Mouse (Mus musculus) MEL (cell line): Measurements from ENCODE around the gene Ptafr. TPM values are rescaled to one million over a fixed set of nuclear protein-coding genes. Genes with fewer than 3 reads are reported as not detected.

ENCODE experiments used
- DNase-seq: peaks from one replicate; pipeline ENCODE4 v3.0.0; 2011; ENCODE audit warnings: low read depth, low spot score
- H3K27ac ChIP-seq: 2 replicates; pipeline ENCODE4 v1.5.1; 2012; ENCODE audit warnings: low read depth, mild to moderate bottlenecking, control low read depth, low read length, moderate library complexity; ENCODE audit not compliant: control insufficient read depth
- H3K27me3 ChIP-seq, 2 experiments: fragments of 150-350 bp in 1 of 2; sonication (generic) in 1 of 2; 2 replicates each; pipeline ENCODE4 v1.6.1; 2012; ENCODE audit warnings: low read length in 2 of 2, mild to moderate bottlenecking in 2 of 2, improper control_type of control experiment in 1 of 2, moderate library complexity in 1 of 2; ENCODE audit not compliant: insufficient read depth in 2 of 2, control insufficient read depth in 1 of 2
- H3K36me3 ChIP-seq, 2 experiments: 2 replicates each; pipeline ENCODE4 v1.6.1; 2012 to 2014; ENCODE audit warnings: low read length in 2 of 2, improper control_type of control experiment in 1 of 2, inconsistent platforms in 1 of 2, mild to moderate bottlenecking in 1 of 2; ENCODE audit not compliant: insufficient read depth in 2 of 2, control insufficient read depth in 1 of 2
- H3K4me1 ChIP-seq, 2 experiments: fragments of 150-350 bp in 1 of 2; sonication (generic) in 1 of 2; 2 replicates each; pipeline ENCODE4 v1.6.1; 2012; ENCODE audit warnings: low read length in 2 of 2, improper control_type of control experiment in 1 of 2, mild to moderate bottlenecking in 1 of 2; ENCODE audit not compliant: insufficient read depth in 2 of 2, control insufficient read depth in 1 of 2
- H3K4me3 ChIP-seq, 2 experiments: fragments of 150-350 bp in 1 of 2; sonication (generic) in 1 of 2; 2 replicates each; pipeline ENCODE4 v1.5.1; 2012; ENCODE audit warnings: low read depth in 2 of 2, low read length in 2 of 2, mild to moderate bottlenecking in 2 of 2, moderate library complexity in 2 of 2, control low read depth in 1 of 2, improper control_type of control experiment in 1 of 2; ENCODE audit not compliant: control insufficient read depth in 1 of 2, insufficient read depth in 1 of 2
- H3K79me2 ChIP-seq: 2 replicates; pipeline ENCODE4 v1.6.1; 2012; ENCODE audit warnings: mild to moderate bottlenecking, low read length, moderate library complexity; ENCODE audit not compliant: control insufficient read depth, poor library complexity, insufficient read depth
- H3K9ac ChIP-seq: 2 replicates; pipeline ENCODE4 v1.6.1; 2012; ENCODE audit warnings: low read depth, mild to moderate bottlenecking, control low read depth, low read length, moderate library complexity; ENCODE audit not compliant: control insufficient read depth, poor library complexity, severe bottlenecking
- H3K9me3 ChIP-seq: fragments of 150-350 bp; sonication (generic); replicated peaks from 2 replicates; pipeline ENCODE4 v1.6.1; 2012; ENCODE audit warnings: mild to moderate bottlenecking, low read length, improper control_type of control experiment, moderate library complexity; ENCODE audit not compliant: insufficient read depth
- CHD2 ChIP-seq: IDR thresholded peaks from 2 replicates; pipeline ENCODE4 v1.6.1; 2011; ENCODE audit warnings: low read length, improper control_type of control experiment
- E2F4 ChIP-seq: IDR thresholded peaks from 2 replicates; pipeline ENCODE4 v1.6.1; 2011; ENCODE audit warnings: low read depth, low read length, improper control_type of control experiment, borderline replicate concordance
- ELF1 ChIP-seq: IDR thresholded peaks from 2 replicates; pipeline ENCODE4 v1.6.1; 2014; ENCODE audit warnings: low read depth, mild to moderate bottlenecking, inconsistent platforms, low read length, improper control_type of control experiment, moderate library complexity
- EP300 ChIP-seq, 2 experiments: IDR thresholded peaks; 2 replicates each; pipeline ENCODE4 v1.6.1; 2011; ENCODE audit warnings: improper control_type of control experiment in 2 of 2, low read length in 2 of 2, low read depth in 1 of 2, mild to moderate bottlenecking in 1 of 2
- ETS1 ChIP-seq: IDR thresholded peaks from 2 replicates; pipeline ENCODE4 v1.6.1; 2012; ENCODE audit warnings: low read depth, mild to moderate bottlenecking, inconsistent platforms, low read length, improper control_type of control experiment, moderate library complexity
- GATA1 ChIP-seq: IDR thresholded peaks from 2 replicates; pipeline ENCODE4 v1.6.1; 2011; ENCODE audit warnings: low read depth, low read length, improper control_type of control experiment
- HCFC1 ChIP-seq: IDR thresholded peaks from 2 replicates; pipeline ENCODE4 v1.6.1; 2012; ENCODE audit warnings: low read depth, mild to moderate bottlenecking, inconsistent platforms, low read length, improper control_type of control experiment, moderate library complexity
- KAT2A ChIP-seq: conservative IDR thresholded peaks from 2 replicates; pipeline ENCODE4 v1.6.1; 2012; ENCODE audit warnings: low read depth, low read length, improper control_type of control experiment, inconsistent platforms
- MXI1 ChIP-seq: IDR thresholded peaks from 2 replicates; pipeline ENCODE4 v1.6.1; 2011; ENCODE audit warnings: mild to moderate bottlenecking, low read depth, low read length, improper control_type of control experiment
- MYB ChIP-seq: IDR thresholded peaks from 2 replicates; pipeline ENCODE4 v1.6.1; 2011; ENCODE audit warnings: mild to moderate bottlenecking, low read depth, low read length, improper control_type of control experiment
- MYC ChIP-seq: IDR thresholded peaks from 2 replicates; pipeline ENCODE4 v1.6.1; 2011; ENCODE audit warnings: low read depth, mild to moderate bottlenecking, low read length, improper control_type of control experiment, moderate library complexity
- NELFE ChIP-seq: IDR thresholded peaks from 2 replicates; pipeline ENCODE4 v1.6.1; 2011; ENCODE audit warnings: low read depth, low read length, improper control_type of control experiment
- POLR2AphosphoS5 ChIP-seq: IDR thresholded peaks from 2 replicates; pipeline ENCODE4 v1.6.1; 2012; ENCODE audit warnings: low read depth, borderline replicate concordance, mild to moderate bottlenecking, inconsistent platforms, low read length, moderate library complexity, mixed read lengths
- RAD21 ChIP-seq: IDR thresholded peaks from 2 replicates; pipeline ENCODE4 v1.6.1; 2011; ENCODE audit warnings: mild to moderate bottlenecking, low read depth, low read length, improper control_type of control experiment
- RCOR1 ChIP-seq: IDR thresholded peaks from 2 replicates; pipeline ENCODE4 v1.6.1; 2012; ENCODE audit warnings: low read depth, mild to moderate bottlenecking, inconsistent platforms, low read length, improper control_type of control experiment
- SIN3A ChIP-seq: IDR thresholded peaks from 2 replicates; pipeline ENCODE4 v1.6.1; 2012; ENCODE audit warnings: low read length, improper control_type of control experiment, inconsistent platforms
- TAL1 ChIP-seq: IDR thresholded peaks from 2 replicates; pipeline ENCODE4 v1.6.1; 2012; ENCODE audit warnings: mild to moderate bottlenecking, inconsistent platforms, low read length, moderate library complexity, mixed read lengths
- TCF12 ChIP-seq: IDR thresholded peaks from 2 replicates; pipeline ENCODE4 v1.6.1; 2014; ENCODE audit warnings: low read depth, mild to moderate bottlenecking, inconsistent platforms, low read length, improper control_type of control experiment, moderate library complexity
- ZMIZ1 ChIP-seq: IDR thresholded peaks from 2 replicates; pipeline ENCODE4 v1.6.1; 2012; ENCODE audit warnings: low read depth, mild to moderate bottlenecking, inconsistent platforms, low read length, improper control_type of control experiment, moderate library complexity
- polyA plus RNA-seq, 2 experiments: library from polyadenylated mRNA; stranded (reverse) in 1 of 2; unstranded in 1 of 2; fragments of >175 nt in 1 of 2; fragments of >200 nt in 1 of 2; gene quantifications; 2 replicates each; pipeline versions ENCODE4 v1.2.1 to v1.2.4; 2012; ENCODE audit warnings: low replicate concordance in 2 of 2, low read depth in 1 of 2; ENCODE audit not compliant: insufficient read length in 2 of 2, insufficient read depth in 1 of 2, missing spikeins in 1 of 2
- total RNA-seq: library from RNA; depleted of rRNA; stranded (reverse); fragments of 300-350 nt; gene quantifications from 2 replicates; pipeline ENCODE4 v1.2.3, GENCODE M21; 2012

Ptafr gene
- total and polyA plus RNA-seq, 3 experiments = 0.06 TPM; not detected in 2

DNA sequence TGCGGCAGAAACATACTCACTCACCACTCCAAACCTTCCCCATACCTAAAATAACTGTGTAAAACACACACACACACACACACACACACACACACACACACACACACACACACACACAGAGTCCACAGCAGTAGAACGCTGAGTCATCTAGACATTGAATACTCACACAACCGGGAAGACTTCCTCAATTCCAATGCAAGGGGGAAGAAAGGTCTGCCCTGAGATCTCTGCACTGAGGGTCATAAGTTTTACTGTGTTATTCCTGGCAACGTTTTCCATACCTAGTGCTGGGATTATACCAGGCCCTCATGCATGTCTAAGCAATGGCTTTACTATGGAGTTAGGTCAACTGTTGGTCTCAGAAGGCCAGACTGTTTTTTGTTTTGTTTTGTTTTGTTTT lies 34.5 kb upstream of the Ptafr start (continued):
- TF ChIP-seq RAD21 = no peak
- TF ChIP-seq ELF1 = 0 out of 2 replicates have a peak, but pooled peaks have one; percentile 22

DNA sequence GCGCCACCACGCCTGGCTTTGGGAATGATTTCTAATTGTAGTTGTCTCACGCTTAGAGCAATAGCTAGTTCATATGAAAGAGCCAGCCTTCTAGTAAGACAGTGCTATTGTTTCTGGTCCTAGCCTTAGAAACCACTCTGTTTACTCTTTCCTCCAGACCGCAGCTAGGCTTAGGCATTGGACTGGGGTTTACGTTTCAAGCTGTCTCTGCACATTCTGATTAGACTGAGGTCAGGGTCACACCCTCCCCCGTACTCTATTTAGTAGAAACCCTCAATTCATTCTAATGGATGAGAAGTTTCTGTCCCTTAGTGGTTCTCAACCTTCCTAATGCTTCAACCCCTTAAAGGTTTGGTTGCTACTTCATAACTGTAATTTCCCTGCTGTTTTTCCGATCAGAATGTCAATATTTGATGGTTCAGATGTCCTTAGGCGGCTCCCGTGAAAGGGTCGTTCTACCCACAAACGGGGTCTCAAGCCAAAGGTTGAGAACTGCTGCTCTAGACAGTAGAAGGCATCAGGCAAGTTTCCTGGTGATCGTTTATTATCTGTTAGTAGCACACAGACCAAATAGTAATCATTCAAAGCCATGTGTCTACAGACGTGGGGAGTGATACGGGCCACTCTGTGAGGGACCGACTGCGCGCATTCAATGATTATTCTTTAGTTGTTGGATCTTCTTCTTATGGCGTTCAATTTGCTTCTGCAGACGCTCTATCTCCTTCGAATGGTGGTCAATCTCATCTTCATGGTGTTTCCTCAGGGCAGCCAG lies 33.6 kb upstream of the Ptafr start:
- peak overlapping the region; percentile 56 for H3K9ac ChIP-seq
- H3K27me3 ChIP-seq = no peaks in the 10 kb centered on the region
- DNase-seq = peak; percentile 86
- peak overlapping the region; percentile 97 for H3K27ac ChIP-seq
- H3K4me3 ChIP-seq = 0 out of 4 replicates have a peak overlapping the region, but pooled peaks of 1 of the 2 experiments have one; percentile 2
- TF ChIP-seq ELF1 = no peak
- TF ChIP-seq SIN3A = peak; percentile 74
- TF ChIP-seq TAL1 = peak; percentile 90
- peak; percentile 63 for TF ChIP-seq ETS1
- TF ChIP-seq GATA1 = peak; percentile 94
- TF ChIP-seq HCFC1 = no peak
- TF ChIP-seq CHD2 = no peak
- peak; percentile 51; the same call in 1 of the 2 replicates for TF ChIP-seq ZMIZ1
- TF ChIP-seq RCOR1 = peak; percentile 38; the same call in 1 of the 2 replicates
- no peak for TF ChIP-seq POLR2AphosphoS5
- TF ChIP-seq E2F4 = no peak
- TF ChIP-seq MYB = peak; percentile 59
- TF ChIP-seq NELFE = peak; percentile 16; the same call in 1 of the 2 replicates
- TF ChIP-seq MXI1 = peak; percentile 77
- TF ChIP-seq TCF12 = peak; percentile 96
- peak; percentile 84 to 89 for TF ChIP-seq EP300 (IDR thresholded peaks at IDR 0.05; ENCODE audit: low read depth in 1 of 2, low read length in 2 of 2)
- 0 out of 2 replicates have a peak, but pooled peaks have one; percentile 52 for TF ChIP-seq MYC
- TF ChIP-seq KAT2A = 0 out of 2 replicates have a peak, but pooled peaks have one; percentile 17
- TF ChIP-seq, all 39 proteins: peak for 13
- Histone ChIP-seq H3K79me2 (peaks cover 21% of the 10 kb centered on the region), H3K36me3 (peaks cover 0 to 48% of the 10 kb centered on the region in 2 experiments; a peak in 2 of 4 replicates), H3K4me1 (peaks cover 13 to 42% of the 10 kb centered on the region in 2 experiments), H3K9me3 (no peaks in the 10 kb centered on the region)
